Mouse (Mus musculus): ENCODE measurements around the gene Cdc42ep4. TPM values are rescaled to one million over a fixed set of nuclear protein-coding genes. Genes with fewer than 3 reads are reported as not detected.

Cdc42ep4 gene
- polyA plus RNA-seq, 1 experiment from 2014 or later, result 119 TPM

DNA sequence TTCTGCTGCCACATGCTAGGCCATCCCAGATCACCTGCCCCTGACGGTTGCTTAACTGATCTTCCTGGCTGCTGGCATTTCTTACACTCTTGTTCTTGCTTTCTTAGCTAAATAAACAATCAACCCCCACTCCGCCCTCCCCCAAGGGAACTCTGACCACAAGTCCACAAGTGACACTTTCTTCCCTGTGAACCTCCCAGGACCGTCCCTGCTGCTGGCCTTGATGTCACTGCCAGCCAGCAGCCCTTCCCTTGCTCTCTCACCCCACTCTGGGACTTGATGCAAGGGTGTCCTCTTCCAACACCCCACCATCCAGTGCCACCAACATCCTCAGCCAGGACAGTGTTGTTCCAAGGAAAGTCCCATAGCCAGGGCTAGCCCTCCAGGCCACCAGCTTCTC, 20.8 kb downstream of the Cdc42ep4 start:
- no peaks in the 10 kb centered on the region for H3K27me3 ChIP-seq
- H3K4me1 ChIP-seq, result peaks cover 93% of the 10 kb centered on the region
- H3K4me2 ChIP-seq, result no peak overlapping the region
- H3K4me3 ChIP-seq, result no peak overlapping the region
- no peaks in the 10 kb centered on the region for H3K9me3 ChIP-seq
- ATAC-seq (ENCODE audit: insufficient number of reproducible peaks, insufficient read depth, low FRiP score, low TSS enrichment, low read depth), result no peak
- peaks cover 45% of the 10 kb centered on the region for H3K36me3 ChIP-seq
- H3K9ac ChIP-seq, result no peak overlapping the region
- 57% methylated on average over 3 of the region's 3 CpGs for WGBS
- H3K27ac ChIP-seq, result no peak overlapping the region

DNA sequence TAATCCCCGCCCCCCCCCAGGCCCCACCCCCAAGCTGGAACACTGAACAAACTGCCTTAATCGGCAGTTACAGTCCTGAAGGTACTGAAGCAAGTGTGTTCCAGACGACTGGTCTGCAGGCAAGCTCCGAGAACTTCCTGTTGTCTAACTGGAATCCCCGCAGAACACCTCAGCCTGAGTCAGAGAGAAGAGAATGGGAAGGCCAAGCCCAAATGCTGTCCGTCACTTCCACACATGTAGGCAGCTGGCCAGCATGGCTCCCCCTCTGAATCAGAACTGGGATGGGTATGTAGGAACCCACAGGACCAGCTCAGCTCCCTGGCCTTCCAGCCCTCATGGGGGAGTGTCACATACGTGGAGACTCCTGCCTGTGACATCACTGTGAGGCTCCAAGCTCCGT, 21.8 kb downstream of the Cdc42ep4 start:
- Histone ChIP-seq H3K4me1 (peaks cover 91% of the 10 kb centered on the region), H3K9me3 (no peaks in the 10 kb centered on the region), H3K27me3 (no peaks in the 10 kb centered on the region), H3K36me3 (peaks cover 55% of the 10 kb centered on the region), H3K27ac (0 out of 2 replicates have a peak overlapping the region, but pooled peaks have one; percentile 22), H3K4me2 (no peak overlapping the region), H3K4me3 (no peak overlapping the region), H3K9ac (no peak overlapping the region)
- 30% methylated on average over 8 of the region's 8 CpGs for WGBS
- no peak for ATAC-seq (ENCODE audit: insufficient number of reproducible peaks, insufficient read depth, low FRiP score, low TSS enrichment, low read depth)

GRCm38 (mm10) chr11:113729239-113729638, 22.4 kb downstream of the Cdc42ep4 start:
- 80% methylated on average over 21 of the region's 21 CpGs for WGBS
- H3K36me3 ChIP-seq, result peaks cover 61% of the 10 kb centered on the region
- H3K4me3 ChIP-seq, result no peak overlapping the region
- no peaks in the 10 kb centered on the region for H3K9me3 ChIP-seq
- no peak overlapping the region for H3K4me2 ChIP-seq
- 0 out of 2 replicates have a peak overlapping the region, but pooled peaks have one; percentile 2 for H3K27ac ChIP-seq
- no peak for ATAC-seq (ENCODE audit: insufficient number of reproducible peaks, insufficient read depth, low FRiP score, low TSS enrichment, low read depth)
- peaks cover 85% of the 10 kb centered on the region for H3K4me1 ChIP-seq
- no peak overlapping the region for H3K9ac ChIP-seq
- no peaks in the 10 kb centered on the region for H3K27me3 ChIP-seq

GRCm38 (mm10) chr11:113727992-113728391, 23.7 kb downstream of the Cdc42ep4 start:
- ATAC-seq (ENCODE audit: insufficient number of reproducible peaks, insufficient read depth, low FRiP score, low TSS enrichment, low read depth), result no peak
- no peaks in the 10 kb centered on the region for H3K27me3 ChIP-seq
- no peak overlapping the region for H3K4me2 ChIP-seq
- peaks cover 68% of the 10 kb centered on the region for H3K36me3 ChIP-seq
- WGBS, result 31% methylated on average over 6 of the region's 6 CpGs
- no peaks in the 10 kb centered on the region for H3K9me3 ChIP-seq
- peak overlapping the region; percentile 78 for H3K27ac ChIP-seq
- H3K9ac ChIP-seq, result 0 out of 2 replicates have a peak overlapping the region, but pooled peaks have one; percentile 2
- no peak overlapping the region for H3K4me3 ChIP-seq
- peaks cover 76% of the 10 kb centered on the region for H3K4me1 ChIP-seq

DNA sequence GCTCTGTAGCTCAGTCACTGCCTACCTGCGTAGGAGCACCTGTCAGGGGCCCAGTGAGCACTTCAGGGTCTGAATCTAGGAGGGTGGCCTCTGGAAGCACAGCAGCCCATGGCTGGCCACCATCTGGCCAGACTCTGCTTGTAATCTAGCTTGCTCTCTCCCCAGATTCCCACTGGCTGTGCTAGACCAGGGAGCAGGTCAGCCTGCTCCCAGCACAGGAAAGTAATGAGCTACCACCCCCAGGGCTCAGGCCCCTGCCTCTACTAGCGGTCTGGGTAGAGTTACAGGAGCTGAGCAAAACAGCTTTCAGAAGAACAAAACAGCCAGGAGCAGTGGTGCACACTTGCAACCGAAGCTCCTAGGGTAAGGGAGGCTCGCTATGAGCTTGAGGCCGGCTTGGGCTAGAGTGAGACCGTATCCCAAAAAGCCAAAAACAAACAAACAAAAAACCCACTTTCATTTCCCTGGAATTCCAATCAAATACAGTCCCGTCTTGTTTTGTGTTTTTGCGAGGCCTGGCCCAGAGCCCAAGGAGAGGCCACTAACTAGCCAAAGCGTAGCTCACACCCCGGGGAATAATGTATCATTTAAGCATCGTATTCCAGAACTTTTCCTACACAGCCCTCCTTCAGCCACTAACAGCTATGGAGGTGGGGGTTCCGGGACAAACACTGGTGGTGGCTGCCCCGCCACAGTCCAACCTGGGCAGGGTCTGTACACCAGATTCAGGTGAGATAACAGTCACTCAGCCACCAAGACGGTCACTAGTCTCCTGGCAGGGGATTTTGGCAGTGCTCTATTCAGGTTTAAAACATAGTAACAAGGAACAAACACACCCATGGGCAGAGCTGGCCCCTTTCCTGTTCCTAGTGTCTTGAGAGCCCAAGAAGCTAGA, 24.4 kb downstream of the Cdc42ep4 start:
- Histone ChIP-seq H3K27ac (peak overlapping the region; percentile 78), H3K27me3 (no peaks in the 10 kb centered on the region), H3K4me3 (no peak overlapping the region), H3K9me3 (no peaks in the 10 kb centered on the region), H3K9ac (peak overlapping the region; percentile 44; the same call in 1 of the 2 replicates), H3K36me3 (peaks cover 65% of the 10 kb centered on the region), H3K4me1 (peaks cover 74% of the 10 kb centered on the region), H3K4me2 (no peak overlapping the region)
- ATAC-seq (ENCODE audit: insufficient number of reproducible peaks, insufficient read depth, low FRiP score, low TSS enrichment, low read depth), result no peak
- 58% methylated on average over 14 of the region's 14 CpGs for WGBS

- ATAC-seq (ENCODE audit: insufficient number of reproducible peaks, insufficient read depth, low FRiP score, low TSS enrichment, low read depth), result no peak
- H3K27me3 ChIP-seq, result no peaks in the 10 kb centered on the region
- peaks cover 60% of the 10 kb centered on the region for H3K4me1 ChIP-seq
- peaks cover 60% of the 10 kb centered on the region for H3K36me3 ChIP-seq
- WGBS, result 83% methylated on average over 4 of the region's 4 CpGs
- peak overlapping the region; percentile 34 for H3K27ac ChIP-seq
- no peak overlapping the region for H3K9ac ChIP-seq
- H3K4me2 ChIP-seq, result no peak overlapping the region
- no peak overlapping the region for H3K4me3 ChIP-seq
- H3K9me3 ChIP-seq, result no peaks in the 10 kb centered on the region
Measured at GRCm38 (mm10) chr11:113725235-113726048, 26.2 kb downstream of the Cdc42ep4 start.

DNA sequence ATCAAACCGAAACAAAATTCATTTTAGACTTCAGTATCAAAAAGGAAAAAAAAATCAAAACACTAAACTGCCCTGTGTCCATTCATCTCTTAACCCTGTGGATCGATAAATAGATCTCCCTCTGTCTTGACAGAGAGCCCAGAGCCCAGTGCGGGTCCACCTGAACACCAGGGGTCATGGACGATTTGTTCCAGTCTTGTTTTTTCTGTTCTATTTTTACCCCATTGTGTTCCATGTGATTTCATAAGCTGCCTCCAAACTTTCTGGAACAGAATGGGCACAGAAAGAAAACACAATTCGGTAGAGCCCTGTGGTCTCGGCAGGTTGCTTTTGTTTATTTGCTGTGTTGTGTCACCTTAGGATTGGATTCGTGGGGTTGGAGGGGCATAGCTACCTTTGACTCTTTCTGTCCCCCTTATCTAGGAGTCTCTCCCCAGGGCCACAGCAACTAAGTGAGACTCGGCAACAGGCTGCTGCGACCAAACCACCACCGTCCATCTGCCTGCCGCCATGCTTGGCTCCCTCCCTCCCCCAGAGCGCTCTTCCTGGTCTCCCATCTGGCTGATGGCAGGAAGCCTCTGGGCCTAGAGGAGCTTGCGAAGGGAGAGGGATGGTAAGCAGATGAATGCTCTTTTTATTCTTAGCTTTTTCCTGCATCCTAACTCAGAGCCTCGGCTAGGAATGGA, 29.1 kb downstream of the Cdc42ep4 start:
- Histone ChIP-seq H3K27ac (peak overlapping the region; percentile 55), H3K4me3 (no peak overlapping the region), H3K9me3 (no peaks in the 10 kb centered on the region), H3K27me3 (no peaks in the 10 kb centered on the region), H3K4me2 (no peak overlapping the region), H3K36me3 (peaks cover 39% of the 10 kb centered on the region), H3K9ac (no peak overlapping the region), H3K4me1 (peaks cover 37% of the 10 kb centered on the region)
- no peak for ATAC-seq (ENCODE audit: insufficient number of reproducible peaks, insufficient read depth, low FRiP score, low TSS enrichment, low read depth)
- WGBS, result 60% methylated on average over 14 of the region's 14 CpGs

- H3K9ac ChIP-seq, result no peak overlapping the region
- no peak overlapping the region for H3K4me2 ChIP-seq
- H3K4me1 ChIP-seq, result peaks cover 18% of the 10 kb centered on the region
- no peaks in the 10 kb centered on the region for H3K36me3 ChIP-seq
- 64% methylated on average over 16 of the region's 16 CpGs for WGBS
- H3K27me3 ChIP-seq, result no peaks in the 10 kb centered on the region
- H3K9me3 ChIP-seq, result no peaks in the 10 kb centered on the region
- ATAC-seq (ENCODE audit: insufficient number of reproducible peaks, insufficient read depth, low FRiP score, low TSS enrichment, low read depth), result no peak
- H3K4me3 ChIP-seq, result no peak overlapping the region
- no peak overlapping the region for H3K27ac ChIP-seq
Measured at GRCm38 (mm10) chr11:113717767-113718424, 33.8 kb downstream of the Cdc42ep4 start.

DNA sequence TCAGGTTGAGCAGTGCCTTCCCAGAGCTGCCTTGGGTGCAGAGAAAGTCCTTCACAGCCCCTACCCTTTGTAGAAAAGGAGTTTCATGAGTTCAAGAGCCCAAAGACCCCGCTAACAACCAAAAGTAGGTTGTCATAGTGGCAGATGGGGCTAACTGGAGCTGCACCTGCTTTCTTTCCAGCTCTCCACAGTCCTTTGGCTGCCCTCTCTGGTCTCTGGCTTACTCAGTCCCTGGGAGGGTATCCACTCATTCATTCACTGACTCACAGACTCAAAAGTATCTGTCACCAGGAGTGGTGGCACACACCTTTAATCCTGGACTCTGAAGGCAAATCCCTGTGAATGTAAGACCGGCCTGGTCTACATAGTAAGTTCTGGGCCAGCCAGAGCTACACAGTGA, 35.5 kb downstream of the Cdc42ep4 start:
- H3K9ac ChIP-seq, result no peak overlapping the region
- ATAC-seq (ENCODE audit: insufficient number of reproducible peaks, insufficient read depth, low FRiP score, low TSS enrichment, low read depth), result no peak
- H3K36me3 ChIP-seq, result no peaks in the 10 kb centered on the region
- no peaks in the 10 kb centered on the region for H3K27me3 ChIP-seq
- H3K4me3 ChIP-seq, result no peak overlapping the region
- H3K4me2 ChIP-seq, result no peak overlapping the region
- no peaks in the 10 kb centered on the region for H3K9me3 ChIP-seq
- peaks cover 15% of the 10 kb centered on the region; the same call in 1 of the 2 replicates for H3K4me1 ChIP-seq
- H3K27ac ChIP-seq, result no peak overlapping the region
- 94% methylated on average over 2 of the region's 2 CpGs for WGBS

GRCm38 (mm10) chr11:113715078-113715674, 36.5 kb downstream of the Cdc42ep4 start:
- H3K4me3 ChIP-seq, result no peak overlapping the region
- WGBS, result 54% methylated on average over 7 of the region's 7 CpGs
- H3K36me3 ChIP-seq, result no peaks in the 10 kb centered on the region
- no peaks in the 10 kb centered on the region for H3K9me3 ChIP-seq
- no peak overlapping the region for H3K4me2 ChIP-seq
- H3K9ac ChIP-seq, result no peak overlapping the region
- H3K27ac ChIP-seq, result no peak overlapping the region
- peaks cover 24% of the 10 kb centered on the region for H3K4me1 ChIP-seq
- H3K27me3 ChIP-seq, result no peaks in the 10 kb centered on the region
- ATAC-seq (ENCODE audit: insufficient number of reproducible peaks, insufficient read depth, low FRiP score, low TSS enrichment, low read depth), result no peak
